Mouse (Mus musculus): ENCODE results near the gene Bnip1.

Gene Bnip1

DNA sequence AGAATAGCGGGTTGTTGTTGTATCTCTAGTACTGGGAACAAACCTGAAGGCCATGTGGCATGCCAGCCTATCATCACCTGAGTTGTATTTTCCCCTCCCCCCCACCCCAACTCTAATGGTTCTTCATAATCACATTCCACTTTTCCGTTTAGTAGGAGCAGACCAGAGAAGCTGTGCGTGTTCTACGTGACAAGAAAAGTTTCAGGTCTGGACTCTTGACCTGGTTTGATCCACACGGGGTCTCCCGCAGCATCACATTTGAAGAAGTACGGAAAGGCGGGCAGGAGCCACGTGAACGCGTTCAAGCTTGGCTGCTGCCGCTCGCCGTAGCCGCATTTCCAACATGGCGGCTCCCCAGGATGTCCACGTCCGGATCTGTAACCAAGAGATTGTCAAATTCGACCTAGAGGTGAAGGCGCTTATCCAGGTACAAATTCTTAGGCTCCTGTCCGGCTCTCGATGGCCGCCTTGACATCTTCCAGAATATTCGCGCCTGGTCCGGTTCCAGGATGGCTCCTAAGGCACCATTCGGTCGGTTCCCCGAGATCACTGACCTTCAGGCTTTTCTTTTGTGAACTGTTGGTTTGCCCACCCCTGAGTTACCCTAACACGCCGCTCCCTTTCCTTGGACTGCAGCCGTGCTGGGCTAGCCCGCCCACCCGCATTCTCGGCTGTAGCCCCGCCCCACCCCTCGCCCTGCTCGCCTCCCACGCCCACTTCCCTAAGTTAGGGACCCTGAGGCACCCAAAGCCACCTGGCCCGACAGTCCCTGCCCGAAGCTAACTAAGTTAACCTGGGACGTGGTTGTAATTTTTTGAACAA is at the start of gene Bnip1:
Gene Bnip1 (plus strand): TSS at position 317 of the 822 bp plus-strand sequence.
- DNase-seq (ENCODE audit: extremely low read depth, low read depth): peak; percentile 59

- DNase-seq (ENCODE audit: extremely low read depth, low read depth): no peak
Measured at GRCm38 (mm10) chr17:26742581-26742980, 38.3 kb upstream of the Bnip1 start.

DNA sequence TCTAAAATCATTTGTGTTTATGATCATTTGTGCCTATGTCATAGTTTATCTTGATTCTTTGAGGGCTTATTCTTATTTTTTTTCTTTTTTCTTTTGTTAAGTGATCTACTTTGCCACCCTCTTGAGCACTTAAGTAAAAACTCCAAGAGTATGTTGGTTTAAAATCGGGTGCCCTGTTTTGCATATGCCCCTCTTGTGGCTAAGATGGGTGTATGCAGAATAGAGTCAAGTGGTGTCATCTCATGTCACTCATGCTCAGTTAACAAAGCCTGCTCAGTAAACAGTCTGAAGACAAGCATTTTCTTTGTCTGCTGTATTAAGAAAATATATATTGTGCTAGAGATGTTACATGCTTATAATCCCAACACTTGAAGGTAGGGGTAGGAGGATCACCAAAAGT is 37.6 kb upstream of the Bnip1 start:
- DNase-seq (ENCODE audit: extremely low read depth, low read depth): no peak

- DNase-seq (ENCODE audit: extremely low read depth, low read depth): peak; percentile 10
Measured at GRCm38 (mm10) chr17:26749975-26750374, 30.9 kb upstream of the Bnip1 start.

DNA sequence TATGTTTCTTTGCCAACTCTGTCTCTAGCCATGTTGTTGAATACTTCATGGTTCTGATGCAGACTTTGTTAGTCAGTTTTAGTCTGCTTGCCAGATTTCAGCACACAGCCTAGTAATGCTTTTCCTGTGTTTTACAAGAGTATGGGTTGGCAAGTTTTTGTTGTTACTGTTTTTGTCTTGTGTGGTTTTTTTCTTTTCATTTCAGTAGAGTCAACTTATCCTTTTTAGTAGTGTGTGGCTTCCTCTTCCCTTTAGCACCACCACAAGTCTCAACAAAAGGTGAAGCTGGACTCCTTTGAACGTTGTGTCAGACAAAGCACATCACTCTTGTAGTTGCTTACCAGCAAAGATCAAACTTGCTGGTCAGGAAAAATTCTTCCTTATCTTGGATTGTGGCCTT is 28.6 kb upstream of the Bnip1 start:
- DNase-seq (ENCODE audit: extremely low read depth, low read depth): no peak

- no peak for DNase-seq (ENCODE audit: extremely low read depth, low read depth)
Measured at GRCm38 (mm10) chr17:26753476-26753875, 27.4 kb upstream of the Bnip1 start.

DNA sequence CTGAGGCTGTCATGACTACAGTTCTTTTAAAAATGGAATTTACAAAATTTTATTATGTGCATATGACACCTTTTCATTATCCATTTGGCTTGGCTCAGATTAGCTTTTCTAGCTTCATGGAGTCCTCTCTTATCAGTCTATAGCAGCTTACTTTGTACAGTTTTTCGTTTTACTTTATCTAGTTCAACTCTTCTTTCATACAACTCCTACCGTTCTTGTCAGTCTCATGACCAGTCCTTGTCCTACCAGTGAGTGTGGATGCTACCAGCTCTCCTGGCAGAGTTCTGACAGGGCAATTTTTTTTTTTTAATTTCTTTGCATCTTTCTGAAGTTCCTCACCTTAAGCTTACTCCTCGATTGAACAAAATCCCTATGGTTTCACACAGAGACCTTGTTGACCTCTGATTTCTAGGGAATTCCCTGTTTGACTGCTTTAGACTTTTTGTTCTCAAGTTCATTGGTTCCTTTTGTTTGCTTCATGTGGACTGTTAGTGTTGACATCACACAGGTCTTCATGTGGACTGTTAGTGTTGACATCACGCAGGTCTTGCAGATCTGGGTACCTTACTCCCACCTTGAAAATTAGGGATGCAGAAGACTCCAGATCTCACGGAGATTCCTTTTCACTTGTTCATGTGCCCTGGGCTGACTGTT is 13.6 kb upstream of the Bnip1 start:
- DNase-seq (ENCODE audit: extremely low read depth, low read depth): peak; percentile 65

DNA sequence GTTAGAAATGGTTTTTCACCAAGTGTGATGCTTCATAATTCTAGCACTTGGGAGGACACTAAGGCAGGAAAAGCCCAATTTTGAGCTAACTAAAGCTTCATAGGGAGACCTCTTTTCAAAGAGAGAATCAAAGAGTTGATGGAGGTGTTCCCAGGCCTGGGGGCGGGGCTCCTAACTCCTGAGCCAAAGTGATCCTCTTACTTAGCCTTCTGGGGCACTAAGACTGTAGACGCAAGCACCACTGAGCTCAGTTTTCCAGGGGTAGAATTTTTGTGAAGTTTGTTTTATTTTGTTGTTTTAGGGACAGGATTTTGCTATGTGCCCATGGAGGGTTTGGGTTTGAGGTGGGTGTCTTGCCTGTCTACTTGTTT is 13.1 kb upstream of the Bnip1 start:
- no peak for DNase-seq (ENCODE audit: extremely low read depth, low read depth)

- no peak for DNase-seq (ENCODE audit: extremely low read depth, low read depth)
Measured at GRCm38 (mm10) chr17:26776211-26776610, 4.7 kb upstream of the Bnip1 start.

DNA sequence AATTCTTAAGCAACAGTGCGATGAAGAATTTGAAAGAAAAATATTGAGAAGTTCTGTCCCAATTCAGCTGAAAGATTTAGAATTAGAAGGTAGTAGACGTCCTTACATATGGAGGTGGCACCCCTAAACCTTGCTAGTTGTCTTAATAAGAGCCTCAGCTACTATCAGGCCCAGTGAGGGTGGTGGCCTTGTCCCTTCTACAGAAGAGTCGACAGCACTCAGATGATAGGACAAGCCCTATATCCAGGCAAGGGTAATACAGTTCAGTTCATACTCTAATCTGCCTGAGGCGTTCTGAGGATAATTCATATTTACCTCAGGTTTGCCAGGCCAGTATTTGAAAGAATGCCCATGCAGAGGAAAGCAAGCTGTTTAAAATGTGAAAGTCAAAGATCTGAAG is 2.9 kb upstream of the Bnip1 start:
- DNase-seq (ENCODE audit: extremely low read depth, low read depth): no peak

DNA sequence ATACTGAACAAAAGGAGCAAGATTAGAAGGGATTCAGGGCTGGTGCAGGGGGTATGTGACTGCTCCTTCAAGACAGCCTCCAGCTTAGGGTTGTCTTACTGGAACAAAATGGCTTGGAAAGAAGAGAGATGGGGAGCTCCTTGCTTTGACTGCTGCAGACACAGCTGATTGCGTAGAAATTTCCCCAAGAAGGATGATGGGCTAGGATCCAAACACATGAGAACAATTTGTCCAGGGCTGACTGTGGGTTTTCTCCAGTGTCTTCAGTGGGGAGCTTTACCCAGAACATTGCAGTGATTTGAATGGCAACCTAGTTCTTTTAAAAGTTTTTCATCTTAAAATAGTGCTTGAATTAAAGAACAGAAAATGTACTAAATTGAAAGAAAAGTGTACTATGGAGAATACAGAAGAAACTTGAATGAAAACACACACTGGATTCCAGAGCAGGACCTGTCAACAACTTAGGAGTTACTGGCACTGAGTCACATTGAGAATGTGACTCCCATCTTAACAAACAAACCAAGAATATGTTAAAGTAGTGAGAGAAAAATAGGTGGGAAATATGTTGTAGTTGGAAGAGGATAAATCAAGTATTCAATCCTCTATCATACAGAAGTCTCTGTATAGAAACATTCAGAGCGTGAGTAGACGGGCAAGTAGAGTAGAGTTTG is 2.3 kb upstream of the Bnip1 start:
- DNase-seq (ENCODE audit: extremely low read depth, low read depth): no peak

GRCm38 (mm10) chr17:26779471-26779870 is 1.4 kb upstream of the Bnip1 start:
- no peak for DNase-seq (ENCODE audit: extremely low read depth, low read depth)

DNA sequence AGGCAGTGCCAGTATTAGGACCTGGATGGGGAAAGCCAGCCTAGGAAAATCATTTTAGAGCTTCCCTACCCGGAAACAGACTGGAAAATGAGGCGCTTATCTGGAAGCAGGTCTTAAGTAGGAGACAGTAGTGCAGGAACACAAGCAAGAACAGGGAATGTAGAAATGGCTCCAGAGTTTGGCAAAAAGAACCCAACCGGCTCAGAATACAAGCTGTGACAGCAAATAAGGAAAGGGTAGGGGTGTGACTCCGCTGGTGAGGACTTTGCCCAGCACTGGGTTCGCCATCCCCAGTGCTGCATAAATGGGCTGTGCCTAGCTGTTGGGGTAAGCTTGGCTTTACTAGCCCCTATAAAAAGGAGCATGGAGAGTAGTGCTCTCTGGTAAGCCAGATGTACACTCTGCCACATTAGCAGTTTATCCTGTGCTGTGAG is 761 bp downstream of the Bnip1 start:
- no peak for DNase-seq (ENCODE audit: extremely low read depth, low read depth)

DNA sequence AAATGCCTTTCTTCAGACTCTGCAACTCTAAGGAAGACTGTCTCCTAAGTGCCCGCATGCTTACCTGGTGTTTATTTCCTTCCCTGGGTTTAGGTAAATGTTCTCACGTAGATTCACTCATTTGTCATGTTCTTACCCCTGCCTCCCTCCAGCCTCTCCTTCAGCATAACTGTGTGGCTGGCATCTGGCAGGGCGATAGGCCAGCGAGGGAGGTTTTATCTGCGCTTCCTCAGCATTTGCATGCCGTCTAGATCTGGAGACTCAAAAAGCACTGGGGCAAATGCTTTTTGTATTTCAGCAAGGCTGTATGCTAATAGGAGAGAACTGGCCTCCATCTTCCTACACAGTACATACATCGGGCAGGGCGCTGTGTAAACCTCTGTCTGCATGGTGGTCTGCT is 3.7 kb downstream of the Bnip1 start:
- DNase-seq (ENCODE audit: extremely low read depth, low read depth): no peak

DNA sequence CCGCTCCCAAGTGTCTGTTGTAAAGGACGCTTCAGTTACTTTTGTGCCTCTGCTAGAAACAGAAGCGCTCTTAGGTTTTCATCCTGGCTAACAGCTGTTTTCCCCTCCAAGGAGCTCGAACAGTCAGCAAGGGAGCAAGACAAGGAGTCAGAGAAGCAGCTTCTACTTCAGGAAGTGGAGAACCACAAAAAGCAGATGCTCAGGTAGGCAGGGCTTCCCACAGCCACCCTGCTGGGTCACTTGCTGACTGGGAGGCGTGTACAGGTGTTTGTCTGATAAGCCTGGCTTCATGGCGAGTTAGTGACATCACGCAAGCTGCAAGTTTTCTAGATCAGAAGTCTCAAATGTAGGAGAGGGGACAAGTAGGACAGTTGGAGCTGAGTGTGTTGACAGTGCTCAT is 5.7 kb downstream of the Bnip1 start:
- DNase-seq (ENCODE audit: extremely low read depth, low read depth): no peak

DNA sequence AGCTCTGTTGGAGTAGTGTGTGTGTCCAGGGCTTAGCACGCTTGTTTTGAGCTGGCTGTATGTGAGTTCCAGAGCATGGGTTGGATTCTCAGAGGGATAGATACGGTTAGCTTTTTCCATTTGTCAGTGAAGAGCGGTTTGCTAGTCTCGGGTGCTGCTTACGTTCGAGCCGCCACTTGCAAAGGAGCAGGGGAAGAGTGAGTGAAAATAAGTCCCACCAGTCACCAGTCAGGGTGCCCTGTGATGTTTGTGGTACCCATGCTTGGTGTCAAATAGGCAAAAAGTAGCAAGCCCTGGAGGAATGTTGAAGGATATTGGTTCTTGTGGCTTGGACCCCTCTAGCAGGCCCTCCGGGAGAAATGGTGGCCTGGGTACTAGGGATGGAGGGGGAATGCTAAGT is 8.1 kb downstream of the Bnip1 start:
- no peak for DNase-seq (ENCODE audit: extremely low read depth, low read depth)

DNA sequence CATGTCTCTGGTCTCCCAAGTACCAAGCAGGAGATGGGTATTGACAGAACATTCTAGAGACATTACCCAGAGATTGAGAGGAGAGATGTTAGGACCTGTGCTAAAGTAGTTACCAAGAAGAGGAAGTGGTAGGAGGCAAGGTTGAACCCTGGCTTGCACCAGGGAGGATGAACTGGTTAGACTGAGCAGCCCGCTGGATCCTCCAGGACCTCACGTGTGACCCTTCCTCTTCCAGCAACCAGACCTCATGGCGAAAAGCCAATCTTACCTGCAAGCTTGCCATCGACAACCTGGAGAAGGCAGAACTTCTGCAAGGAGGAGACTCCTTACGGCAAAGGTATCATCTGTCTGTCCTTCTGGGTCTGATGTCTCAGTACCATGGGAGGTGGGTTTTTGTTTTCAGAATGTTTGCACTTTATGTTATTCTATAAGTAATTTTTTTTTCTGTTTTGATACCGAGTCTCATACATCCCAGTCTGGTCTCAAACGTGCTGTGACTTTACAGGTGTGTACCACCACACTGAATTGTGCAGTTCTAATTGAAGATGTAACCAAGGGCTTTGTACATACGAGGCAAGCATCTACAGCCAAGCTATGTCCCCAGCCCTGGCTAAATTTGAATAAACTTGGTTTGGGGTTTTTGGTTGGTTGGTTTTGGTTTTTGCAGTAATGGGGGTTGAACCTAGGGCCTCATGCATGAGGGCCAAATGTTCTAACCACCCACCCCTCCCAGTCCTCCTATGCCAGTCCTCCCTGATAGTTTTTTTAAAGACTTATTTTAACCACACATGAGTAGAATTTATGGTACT is 8.8 kb downstream of the Bnip1 start:
- no peak for DNase-seq (ENCODE audit: extremely low read depth, low read depth)

GRCm38 (mm10) chr17:26790269-26791214 is 9.7 kb downstream of the Bnip1 start:
- DNase-seq (ENCODE audit: extremely low read depth, low read depth): no peak

DNA sequence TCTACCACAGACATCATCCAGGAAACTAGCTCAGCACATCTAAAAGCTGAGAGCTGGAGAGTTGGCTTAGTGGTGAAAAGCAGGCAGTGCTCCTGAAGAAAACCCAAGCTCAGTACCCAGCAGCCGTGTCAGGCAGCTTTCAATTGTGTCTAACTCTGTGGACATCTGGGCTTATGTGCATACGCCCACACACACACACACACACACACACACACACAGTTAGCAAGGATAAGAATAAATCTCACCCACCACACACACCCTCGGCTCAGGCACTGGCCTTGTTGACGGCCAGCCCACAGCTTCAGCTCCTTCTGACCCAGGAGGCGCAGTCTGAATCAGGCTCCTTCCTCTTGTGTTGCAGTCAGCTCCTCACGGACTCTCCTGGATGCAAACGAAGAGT is 10.7 kb downstream of the Bnip1 start:
- DNase-seq (ENCODE audit: extremely low read depth, low read depth): no peak

GRCm38 (mm10) chr17:26792096-26792495 is 11.2 kb downstream of the Bnip1 start:
- DNase-seq (ENCODE audit: extremely low read depth, low read depth): no peak
